Mouse (Mus musculus): ENCODE data around the gene Spib.
A peak's percentile ranks its signal among the peaks of the same experiment; 100 is the strongest.

The Spib gene

GRCm38 (mm10) chr7:44547725-44548124 lies 15.9 kb upstream of the Spib start:
- no peak for DNase-seq

- DNase-seq, result no peak
Measured at GRCm38 (mm10) chr7:44547041-44547440, 15.2 kb upstream of the Spib start.

- DNase-seq, result no peak
Measured at GRCm38 (mm10) chr7:44546274-44546673, 14.4 kb upstream of the Spib start.

- DNase-seq, result no peak
Measured at GRCm38 (mm10) chr7:44543071-44543470, 11.2 kb upstream of the Spib start.

GRCm38 (mm10) chr7:44542555-44542954 lies 10.7 kb upstream of the Spib start:
- DNase-seq, result no peak

GRCm38 (mm10) chr7:44538756-44539624 lies 7.1 kb upstream of the Spib start:
- DNase-seq, result no peak

GRCm38 (mm10) chr7:44537496-44537895 lies 5.6 kb upstream of the Spib start:
- no peak for DNase-seq

- no peak for DNase-seq
Measured at GRCm38 (mm10) chr7:44537009-44537408, 5.1 kb upstream of the Spib start.

GRCm38 (mm10) chr7:44536590-44536968 lies 4.7 kb upstream of the Spib start:
- DNase-seq, result peak; percentile 76 to 85

- DNase-seq, result no peak
Measured at GRCm38 (mm10) chr7:44535657-44536589, 4.1 kb upstream of the Spib start.

- DNase-seq, result no peak
Measured at GRCm38 (mm10) chr7:44534656-44535441, 3.0 kb upstream of the Spib start.

GRCm38 (mm10) chr7:44534242-44534641 lies 2.4 kb upstream of the Spib start:
- peak in 1 of 2 experiments; percentile 49 for DNase-seq

GRCm38 (mm10) chr7:44533746-44534045 lies 1.8 kb upstream of the Spib start:
- DNase-seq, result no peak

- DNase-seq, result no peak
Measured at GRCm38 (mm10) chr7:44532918-44533745, 1.3 kb upstream of the Spib start.

- DNase-seq, result no peak
Measured at GRCm38 (mm10) chr7:44531207-44531606, 664 bp downstream of the Spib start.

- DNase-seq, result no peak
Measured at GRCm38 (mm10) chr7:44530507-44530906, 1.4 kb downstream of the Spib start.

- DNase-seq, result no peak
Measured at GRCm38 (mm10) chr7:44529518-44529917, 2.4 kb downstream of the Spib start.

- DNase-seq, result peak; percentile 88 to 92
Measured at GRCm38 (mm10) chr7:44527483-44528398, 4.1 kb downstream of the Spib start.

GRCm38 (mm10) chr7:44526414-44527154 lies 5.3 kb downstream of the Spib start:
- no peak for DNase-seq

All from lung, adult 18-20 months (tissue).